Comparison of ENCODE assay signal across 8 mouse cellular contexts in the genomic region with DNA sequence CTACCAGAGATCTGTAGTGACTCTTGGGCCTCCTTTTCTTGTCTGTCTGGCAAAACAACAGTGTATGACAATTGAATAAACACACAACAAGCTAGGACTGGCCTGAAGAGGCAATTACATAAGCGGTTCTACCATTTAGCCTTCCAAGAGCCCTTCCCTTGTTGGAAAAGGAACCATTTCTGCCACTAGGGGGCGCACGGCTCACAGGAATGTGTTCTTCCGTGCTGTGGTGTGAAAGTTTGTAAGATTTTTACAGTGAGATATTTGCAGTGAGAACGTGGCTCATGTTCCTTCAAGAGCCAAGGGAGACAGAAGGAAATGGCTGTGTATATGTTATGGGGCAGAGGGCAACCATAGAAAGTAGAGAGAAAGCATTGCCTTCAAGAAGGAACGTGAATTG. TPM values are rescaled to one million over a fixed set of nuclear protein-coding genes. Genes with fewer than 3 reads are reported as not detected.
DNase-seq lines count a peak whose midpoint lies in the region; ATAC-seq and TF ChIP-seq lines count a peak whose summit lies in the region.

No protein-coding gene starts in this region.

- H3K27ac ChIP-seq in embryonic facial prominence, embryonic 10.5 days (replicated peaks), result no peak overlapping the region

- intact Hi-C loops in heart, postnatal 25 days (cut with DNase I), result loop anchor here (1.0 to 5.0 kb wide), 3 partner anchors 76 to 196 kb away; no protein-coding TSS in a partner anchor

- no peak overlapping the region for H3K4me3 ChIP-seq in G1E (ENCODE audit: low read depth, low read length)
- no peak overlapping the region for H3K4me3 ChIP-seq in embryonic facial prominence, embryonic 10.5 days

- H3K36me3 ChIP-seq in G1E (replicated peaks), result no peaks in the 10 kb centered on the region
- H3K36me3 ChIP-seq in embryonic facial prominence, embryonic 10.5 days (replicated peaks), result no peaks in the 10 kb centered on the region

- peaks cover 2% of the 10 kb centered on the region; the same call in 1 of the 2 replicates for H3K4me1 ChIP-seq in G1E (ENCODE audit: insufficient read depth, low read depth, low read length)
- no peaks in the 10 kb centered on the region for H3K4me1 ChIP-seq in embryonic facial prominence, embryonic 10.5 days

- H3K9me3 ChIP-seq in G1E (replicated peaks), result no peaks in the 10 kb centered on the region
- H3K9me3 ChIP-seq in embryonic facial prominence, embryonic 10.5 days, result no peaks in the 10 kb centered on the region

- peak; percentile 7 for DNase-seq in G1E (ENCODE audit: low spot score)
- peak; percentile 91 for DNase-seq in adrenal gland, postnatal 25 days
- DNase-seq in embryonic facial prominence, embryonic 10.5 days (ENCODE audit: low spot score), result peak; percentile 87
- DNase-seq in heart, postnatal 25 days (ENCODE audit: low spot score), result peak; percentile 52
- peak; percentile 80 for DNase-seq in layer of hippocampus, adult 9-11 months
- peak; percentile 78 to 91 for DNase-seq in lung, postnatal 4 days
- peak; percentile 72 for DNase-seq in spleen, adult 12 weeks (ENCODE audit: low spot score)

- H3K27me3 ChIP-seq in G1E (ENCODE audit: insufficient read depth, low read length), result no peaks in the 10 kb centered on the region
- H3K27me3 ChIP-seq in embryonic facial prominence, embryonic 10.5 days (replicated peaks; ENCODE audit: low read depth, poor library complexity, severe bottlenecking), result no peaks in the 10 kb centered on the region

- 18% methylated on average over 6 of the region's 6 CpGs for WGBS in embryonic facial prominence, embryonic 10.5 days

- ATAC-seq in G1E (ENCODE audit: extremely low read depth, insufficient number of reproducible peaks, low FRiP score, poor library complexity, severe bottlenecking), result no peak
- no peak for ATAC-seq in erythroblast, adult 5-6 weeks (replicated peaks; ENCODE audit: low FRiP score, poor library complexity, severe bottlenecking)

- TF ChIP-seq CTCF in G1E (IDR thresholded peaks at IDR 0.05; ENCODE audit: low read depth, low read length), result peak; percentile 50

RNA-seq across cellular contexts. Expression of a gene that starts 17.7 kb away (rescaled TPM):
- not detected in 2 replicates for total RNA-seq in G1E (2014; fragmentation: Nextera tagmentation)
- total RNA-seq in G1E (2017), result 0.11 TPM in 1 of 2 replicates, not detected in the other
- not detected in 2 replicates for polyA plus RNA-seq in G1E (2012)
- not detected in 2 replicates for total RNA-seq in adrenal gland, postnatal 25 days (2021)
- 0.29 and 0.37 TPM in 2 replicates for polyA plus RNA-seq in embryonic facial prominence, embryonic 10.5 days (2016; fragmentation: Nextera tagmentation; extraction: Ambion mirVana)
- total RNA-seq in heart, postnatal 25 days (2021), result not detected
- not detected in 2 replicates for total RNA-seq in erythroblast, adult 5-6 weeks (2015; ENCODE audit: low replicate concordance)
- total RNA-seq in erythroblast, adult 5-6 weeks (2017; ENCODE audit: low replicate concordance), result not detected in 2 replicates

RNA-seq across cellular contexts. Expression of a gene that starts 39.8 kb away (rescaled TPM):
- total RNA-seq in G1E (2014; fragmentation: Nextera tagmentation) (not detected in 2 replicates), G1E (2017) (0.22 TPM in 1 of 2 replicates, not detected in the other)
- polyA plus RNA-seq in G1E (2012), result not detected in 2 replicates
- not detected in 2 replicates for total RNA-seq in adrenal gland, postnatal 25 days (2021)
- not detected in 2 replicates for polyA plus RNA-seq in embryonic facial prominence, embryonic 10.5 days (2016; fragmentation: Nextera tagmentation; extraction: Ambion mirVana)
- total RNA-seq in heart, postnatal 25 days (2021), result not detected
- total RNA-seq in erythroblast, adult 5-6 weeks (2015; ENCODE audit: low replicate concordance), result not detected in 2 replicates
- total RNA-seq in erythroblast, adult 5-6 weeks (2017; ENCODE audit: low replicate concordance), result not detected in 2 replicates

RNA-seq across cellular contexts. Expression of a gene that starts 47.4 kb away (rescaled TPM):
- total RNA-seq in G1E (2014; fragmentation: Nextera tagmentation) (0.45 TPM in 1 of 2 replicates, not detected in the other), G1E (2017) (0.16 and 0.17 TPM in 2 replicates)
- 0.07 and 0.09 TPM in 2 replicates for polyA plus RNA-seq in G1E (2012)
- total RNA-seq in adrenal gland, postnatal 25 days (2021), result 1.6 and 1.9 TPM in 2 replicates
- polyA plus RNA-seq in embryonic facial prominence, embryonic 10.5 days (2016; fragmentation: Nextera tagmentation; extraction: Ambion mirVana), result 0.55 and 0.59 TPM in 2 replicates
- 1 to 10 TPM; 2.2 to 2.3 TPM for total RNA-seq in heart, postnatal 25 days (2021)
- 4.6 and 4.8 TPM in 2 replicates for total RNA-seq in erythroblast, adult 5-6 weeks (2015; ENCODE audit: low replicate concordance)
- 5.0 and 8.8 TPM in 2 replicates for total RNA-seq in erythroblast, adult 5-6 weeks (2017; ENCODE audit: low replicate concordance)

Comparison
In these comparisons a context has a peak if more than half of its experiments do, and no peak if none do; other contexts are left out.
1. DNase-seq: peak in every context shown above with its lines; median percentile 91 in adrenal gland, postnatal 25 days; 87 in embryonic facial prominence, embryonic 10.5 days; 84 in lung, postnatal 4 days; 80 in layer of hippocampus, adult 9-11 months; 72 in spleen, adult 12 weeks; 52 in heart, postnatal 25 days; 7 in G1E.